Mouse (Mus musculus) forebrain, embryonic 11.5 days (tissue): ENCODE measurements around the gene Casp8ap2. TPM values are rescaled to one million over a fixed set of nuclear protein-coding genes. Genes with fewer than 3 reads are reported as not detected.

ENCODE experiments used
- ATAC-seq: fragments of 200-750 bp; cut with Nextera tagmentation; replicated peaks from 2 replicates; pipeline ENCODE4 v1.8.0; 2017; ENCODE audit warnings: moderate TSS enrichment; ENCODE audit not compliant: low FRiP score
- DNase-seq: peaks from one replicate; pipeline ENCODE4 v3.0.0-alpha.2; 2017; ENCODE audit warnings: low spot score
- H3K27ac ChIP-seq: fragments of 300-500 bp; sonication (generic); 2 replicates; pipeline ENCODE4 v1.5.1; 2014; ENCODE audit warnings: low read depth, low read length
- H3K27me3 ChIP-seq: fragments of 300-500 bp; sonication (generic); 2 replicates; pipeline ENCODE4 v1.6.1; 2014; ENCODE audit warnings: mild to moderate bottlenecking, low read length, mixed read lengths; ENCODE audit not compliant: control insufficient read depth, insufficient read depth
- H3K36me3 ChIP-seq: fragments of 300-500 bp; sonication (generic); 2 replicates; pipeline ENCODE4 v1.6.1; 2014; ENCODE audit warnings: mild to moderate bottlenecking, low read length, moderate library complexity, mixed read lengths; ENCODE audit not compliant: control insufficient read depth, insufficient read depth
- H3K4me1 ChIP-seq: fragments of 300-500 bp; sonication (generic); replicated peaks from 2 replicates; pipeline ENCODE4 v1.6.1; 2014; ENCODE audit warnings: low read length, mixed read lengths; ENCODE audit not compliant: control insufficient read depth, insufficient read depth
- H3K4me2 ChIP-seq: fragments of 300-500 bp; sonication (generic); 2 replicates; pipeline ENCODE4 v1.6.1; 2014; ENCODE audit warnings: low read depth, mild to moderate bottlenecking, low read length, moderate library complexity, mixed read lengths; ENCODE audit not compliant: severe bottlenecking
- H3K4me3 ChIP-seq: fragments of 300-500 bp; sonication (generic); 2 replicates; pipeline ENCODE4 v1.5.1; 2014; ENCODE audit warnings: low read depth, low read length
- H3K9ac ChIP-seq: fragments of 300-500 bp; sonication (generic); 2 replicates; pipeline ENCODE4 v1.6.1; 2014; ENCODE audit warnings: low read length
- H3K9me3 ChIP-seq: fragments of 300-500 bp; sonication (generic); 2 replicates; pipeline ENCODE4 v1.6.1; 2016; ENCODE audit warnings: low read length, mixed read lengths; ENCODE audit not compliant: control insufficient read depth
- WGBS: fragments of 180-500 bp; shearing (Covaris S2); extraction: QIAGEN DNeasy Blood & Tissue Kit; methylation state at CpG from one replicate; pipeline ENCODE4 v1.1.7; 2014; 5-methylcytosine and 5-hydroxymethylcytosine counted together
- polyA plus RNA-seq: library from polyadenylated mRNA; unstranded; fragments of >200 nt; fragmentation: Nextera tagmentation; extraction: Ambion mirVana; gene quantifications from 2 replicates; pipeline ENCODE4 v1.2.1, GENCODE M21; 2014

Casp8ap2 gene
- polyA plus RNA-seq, 1 experiment from 2014 or later: 70.2 TPM

GRCm38 (mm10) chr4:32651669-32652068 lies 36.4 kb downstream of the Casp8ap2 start:
- Histone ChIP-seq H3K4me2 (no peak overlapping the region), H3K27me3 (no peaks in the 10 kb centered on the region), H3K9me3 (no peaks in the 10 kb centered on the region), H3K27ac (no peak overlapping the region), H3K36me3 (0 out of 2 replicates have a peak, but pooled peaks cover 2% of the 10 kb centered on the region), H3K9ac (no peak overlapping the region), H3K4me1 (no peaks in the 10 kb centered on the region), H3K4me3 (no peak overlapping the region)
- 92% methylated on average over 5 of the region's 5 CpGs for WGBS
- DNase-seq (no peak), ATAC-seq (no peak)

GRCm38 (mm10) chr4:32656146-32656904 lies 41.1 kb downstream of the Casp8ap2 start:
- Histone ChIP-seq H3K36me3 (no peaks in the 10 kb centered on the region), H3K4me1 (peaks cover 4% of the 10 kb centered on the region), H3K9me3 (no peaks in the 10 kb centered on the region), H3K9ac (peak overlapping the region; percentile 58), H3K4me2 (peak overlapping the region; percentile 65), H3K27me3 (no peaks in the 10 kb centered on the region), H3K4me3 (peak overlapping the region; percentile 94), H3K27ac (no peak overlapping the region; the same call in 1 of the 2 replicates)
- ATAC-seq (peak; percentile 69), DNase-seq (no peak)
- WGBS: 59% methylated on average over 11 of the region's 11 CpGs

- Histone ChIP-seq H3K9me3 (no peaks in the 10 kb centered on the region), H3K9ac (peak within 1 kb of the TSS; percentile 62), H3K4me2 (peak within 1 kb of the TSS; percentile 65), H3K36me3 (no peaks in the 10 kb centered on the region), H3K4me3 (peak within 1 kb of the TSS; percentile 94), H3K27ac (peak within 1 kb of the TSS; percentile 6; the same call in 1 of the 2 replicates), H3K27me3 (no peaks in the 10 kb centered on the region), H3K4me1 (peaks cover 4% of the 10 kb centered on the region)
- WGBS: under 1% methylated on average over 68 of the region's 68 CpGs
- DNase-seq (peak; percentile 97), ATAC-seq (peak; percentile 94)
These were observed 41.8 kb downstream of the Casp8ap2 start, which contains the start of gene Mdn1 for GRCm38 (mm10) chr4:32656918-32657662. Gene Mdn1, plus strand, starts transcription at chr4:32657119.

- no peaks in the 10 kb centered on the region for H3K9me3 ChIP-seq
- no peak overlapping the region for H3K4me3 ChIP-seq
- DNase-seq (no peak), ATAC-seq (no peak)
- H3K4me1 ChIP-seq: no peaks in the 10 kb centered on the region
- H3K36me3 ChIP-seq: no peaks in the 10 kb centered on the region; the same call in 1 of the 2 replicates
- no peak overlapping the region for H3K9ac ChIP-seq
- H3K27me3 ChIP-seq: no peaks in the 10 kb centered on the region
- no peak overlapping the region for H3K4me2 ChIP-seq
- H3K27ac ChIP-seq: no peak overlapping the region
- 93% methylated on average over 4 of the region's 4 CpGs for WGBS
These were observed 50.6 kb downstream of the Casp8ap2 start for GRCm38 (mm10) chr4:32665843-32666242.

DNA sequence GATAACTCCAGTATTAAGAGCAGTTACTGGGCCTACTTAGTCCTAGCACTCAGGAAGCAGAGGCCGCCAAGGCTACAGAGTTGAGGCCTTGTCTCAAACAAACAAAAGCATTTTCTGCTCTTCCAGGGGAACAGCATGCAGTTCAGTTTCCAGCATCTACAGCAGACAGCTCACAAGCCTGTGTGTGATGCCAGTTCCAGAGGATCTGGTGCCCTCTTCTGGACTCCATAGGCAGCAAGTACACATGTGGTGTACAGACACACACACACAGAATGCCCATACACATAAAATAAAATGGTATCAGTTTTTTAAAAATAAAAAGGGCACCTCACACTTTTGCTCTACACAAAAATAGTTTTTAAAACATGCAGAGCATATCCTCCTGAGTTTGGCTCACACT lies 53.0 kb downstream of the Casp8ap2 start:
- Histone ChIP-seq H3K27me3 (no peaks in the 10 kb centered on the region), H3K4me2 (no peak overlapping the region), H3K4me1 (no peaks in the 10 kb centered on the region), H3K4me3 (no peak overlapping the region), H3K27ac (no peak overlapping the region), H3K9me3 (no peaks in the 10 kb centered on the region), H3K9ac (no peak overlapping the region), H3K36me3 (peaks cover 3% of the 10 kb centered on the region; the same call in 1 of the 2 replicates)
- WGBS: 92% methylated on average over 1 of the region's 1 CpGs
- ATAC-seq: no peak
- no peak for DNase-seq

DNA sequence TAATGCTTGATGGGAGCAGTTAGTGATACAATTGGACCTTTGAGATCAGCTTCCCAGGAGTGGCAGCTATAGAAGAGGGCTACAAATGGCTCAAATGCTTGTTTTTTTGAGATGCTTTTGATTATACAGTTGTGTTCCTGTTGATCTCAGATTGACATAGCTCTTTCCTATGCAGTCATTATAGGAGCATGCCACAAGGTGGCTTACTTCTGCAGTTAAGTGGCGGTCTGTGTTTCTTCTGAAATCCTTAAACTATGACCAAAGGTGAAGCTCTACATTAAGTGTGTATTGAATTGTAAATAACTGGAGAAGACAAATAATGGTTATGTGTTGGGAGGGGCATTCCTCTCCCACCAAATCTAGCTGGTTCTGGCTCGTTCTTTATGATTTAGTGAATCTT lies 54.6 kb downstream of the Casp8ap2 start:
- H3K9me3 ChIP-seq: no peaks in the 10 kb centered on the region
- no peak overlapping the region for H3K4me2 ChIP-seq
- H3K4me1 ChIP-seq: no peaks in the 10 kb centered on the region
- H3K4me3 ChIP-seq: no peak overlapping the region
- 89% methylated on average over 2 of the region's 2 CpGs for WGBS
- H3K36me3 ChIP-seq: peaks cover 9% of the 10 kb centered on the region; the same call in 1 of the 2 replicates
- H3K27me3 ChIP-seq: no peaks in the 10 kb centered on the region
- ATAC-seq (no peak), DNase-seq (no peak)
- no peak overlapping the region for H3K9ac ChIP-seq
- no peak overlapping the region for H3K27ac ChIP-seq

GRCm38 (mm10) chr4:32674025-32674424 lies 58.8 kb downstream of the Casp8ap2 start:
- 91% methylated on average over 2 of the region's 2 CpGs for WGBS
- no peak for ATAC-seq
- Histone ChIP-seq H3K27me3 (no peaks in the 10 kb centered on the region), H3K4me2 (no peak overlapping the region), H3K9me3 (no peaks in the 10 kb centered on the region), H3K4me3 (no peak overlapping the region), H3K36me3 (peaks cover 9% of the 10 kb centered on the region; the same call in 1 of the 2 replicates), H3K4me1 (no peaks in the 10 kb centered on the region), H3K27ac (no peak overlapping the region), H3K9ac (no peak overlapping the region)
- DNase-seq: no peak

DNA sequence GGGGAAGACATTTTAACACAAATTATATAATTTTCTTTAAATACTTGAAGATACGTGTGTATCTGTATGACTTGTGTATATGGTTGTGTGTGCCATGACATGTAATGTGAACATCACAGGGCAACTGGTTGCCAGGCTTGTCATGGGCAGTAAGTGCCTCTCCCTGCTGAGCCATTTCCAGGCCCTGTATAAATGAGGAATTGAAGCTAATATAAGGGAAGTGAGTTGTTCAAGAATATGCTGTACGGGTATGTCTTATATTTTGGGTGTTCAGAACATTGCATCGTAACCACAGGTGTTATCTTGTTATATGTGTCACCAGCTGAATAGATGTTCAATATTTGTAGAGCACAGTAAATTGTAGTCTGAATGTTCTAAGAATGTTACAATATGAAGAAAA lies 62.2 kb downstream of the Casp8ap2 start:
- 97% methylated on average over 3 of the region's 3 CpGs for WGBS
- no peak for ATAC-seq
- Histone ChIP-seq H3K4me2 (no peak overlapping the region), H3K27me3 (no peaks in the 10 kb centered on the region), H3K9ac (no peak overlapping the region), H3K4me3 (no peak overlapping the region), H3K9me3 (no peaks in the 10 kb centered on the region), H3K27ac (no peak overlapping the region), H3K4me1 (no peaks in the 10 kb centered on the region), H3K36me3 (peaks cover 11% of the 10 kb centered on the region)
- DNase-seq: no peak
